ENCODE assay signal across 23 mouse cellular contexts in genomic region chr2:54033277-54033676, GRCm38 (mm10). TPM values are rescaled to one million over a fixed set of nuclear protein-coding genes. Genes with fewer than 3 reads are reported as not detected.
DNase-seq lines count a peak whose midpoint lies in the region; ATAC-seq lines count a peak whose summit lies in the region.
"Had no signal": no experiment of that assay in that cellular context is flagged by ENCODE, and none has a peak within 500 bp of the region (broad histone marks: within the 10 kb centered on the region; RNA-seq: fewer than 3 reads in every experiment).

No protein-coding gene starts in this region.

- H3K27ac ChIP-seq in heart, embryonic 11.5 days (ENCODE audit: low read depth, low read length): no peak overlapping the region
- no peak overlapping the region for H3K27ac ChIP-seq in forebrain, embryonic 14.5 days (ENCODE audit: low read depth, low read length)
- H3K27ac ChIP-seq: embryonic facial prominence, embryonic 10.5 days; forebrain, embryonic 10.5 days; forebrain, embryonic 15.5 days; heart, adult 2 months; hindbrain, embryonic 13.5 days; hindbrain, postnatal 0 days had no signal

- ATAC-seq in heart, embryonic 11.5 days (replicated peaks; ENCODE audit: insufficient number of reproducible peaks, low FRiP score, low TSS enrichment): no peak
- no peak for ATAC-seq in forebrain, embryonic 14.5 days
- ATAC-seq: forebrain, embryonic 15.5 days; hindbrain, postnatal 0 days had no signal

- H3K4me2 ChIP-seq in heart, embryonic 11.5 days: no peak overlapping the region
- H3K4me2 ChIP-seq in forebrain, embryonic 14.5 days (ENCODE audit: low read length): no peak overlapping the region
- H3K4me2 ChIP-seq: forebrain, embryonic 15.5 days; hindbrain, embryonic 13.5 days had no signal

- no peaks in the 10 kb centered on the region for H3K9me3 ChIP-seq in heart, embryonic 11.5 days (replicated peaks; ENCODE audit: control insufficient read depth, low read length)
- no peaks in the 10 kb centered on the region for H3K9me3 ChIP-seq in forebrain, embryonic 14.5 days (replicated peaks; ENCODE audit: control insufficient read depth, low read length)
- H3K9me3 ChIP-seq: embryonic facial prominence, embryonic 10.5 days; forebrain, embryonic 10.5 days; forebrain, embryonic 15.5 days; hindbrain, embryonic 13.5 days had no signal

- H3K9ac ChIP-seq in heart, embryonic 11.5 days (ENCODE audit: low read depth, low read length): no peak overlapping the region
- no peak overlapping the region for H3K9ac ChIP-seq in forebrain, embryonic 14.5 days (ENCODE audit: low read length)
- H3K9ac ChIP-seq: forebrain, embryonic 15.5 days; hindbrain, embryonic 13.5 days had no signal

- no peak overlapping the region for H3K4me3 ChIP-seq in heart, embryonic 11.5 days (ENCODE audit: low read depth, low read length)
- no peak overlapping the region for H3K4me3 ChIP-seq in forebrain, embryonic 14.5 days (ENCODE audit: low read depth, low read length)
- H3K4me3 ChIP-seq: embryonic facial prominence, embryonic 10.5 days; forebrain, embryonic 10.5 days; forebrain, embryonic 15.5 days; heart, adult 2 months; hindbrain, embryonic 13.5 days had no signal

- no peaks in the 10 kb centered on the region for H3K27me3 ChIP-seq in heart, embryonic 11.5 days (ENCODE audit: control insufficient read depth, insufficient read depth, low read length)
- H3K27me3 ChIP-seq in forebrain, embryonic 14.5 days (replicated peaks; ENCODE audit: control insufficient read depth, insufficient read depth, low read length): no peaks in the 10 kb centered on the region
- H3K27me3 ChIP-seq: CH12.LX; forebrain, embryonic 15.5 days; hindbrain, embryonic 13.5 days had no signal

- no peaks in the 10 kb centered on the region for H3K4me1 ChIP-seq in heart, embryonic 11.5 days (ENCODE audit: control insufficient read depth, insufficient read depth, low read length)
- H3K4me1 ChIP-seq in forebrain, embryonic 14.5 days (ENCODE audit: control insufficient read depth, insufficient read depth, low read length): no peaks in the 10 kb centered on the region
- H3K4me1 ChIP-seq: embryonic facial prominence, embryonic 10.5 days; forebrain, embryonic 10.5 days; forebrain, embryonic 15.5 days; hindbrain, embryonic 13.5 days had no signal

- 75% methylated on average over 4 of the region's 4 CpGs for WGBS in heart, embryonic 11.5 days (ENCODE audit: insufficient replicate concordance)
- 93% methylated on average over 4 of the region's 4 CpGs for WGBS in forebrain, embryonic 14.5 days

- peak; percentile 30 for DNase-seq in gastrocnemius, adult 18-20 months (ENCODE audit: low spot score)
- no peak for DNase-seq in gastrocnemius, postnatal 4 days (ENCODE audit: low spot score in 2 of 2)
- peak; percentile 19 to 27 for DNase-seq in heart, adult 18-20 months
- DNase-seq in right cerebral cortex, adult 18-20 months: peak; percentile 3
- DNase-seq in right cerebral cortex, postnatal 14 days: no peak
- peak; percentile 3 for DNase-seq in NIH3T3 (ENCODE audit: low read depth)
- DNase-seq in forebrain, embryonic 14.5 days (ENCODE audit: low spot score): no peak
- DNase-seq: adrenal gland, adult 2 months; adrenal gland, postnatal 25 days; cerebellum, adult 2 months; cerebellum, postnatal 10 days; kidney, adult 11 months; kidney, adult 9 months had no signal

- no peaks in the 10 kb centered on the region for H3K36me3 ChIP-seq in heart, embryonic 11.5 days (ENCODE audit: control insufficient read depth, insufficient read depth, low read length)
- no peaks in the 10 kb centered on the region for H3K36me3 ChIP-seq in forebrain, embryonic 14.5 days (ENCODE audit: control insufficient read depth, insufficient read depth, low read length)
- H3K36me3 ChIP-seq: embryonic facial prominence, embryonic 10.5 days; forebrain, embryonic 10.5 days; forebrain, embryonic 15.5 days; hindbrain, embryonic 13.5 days had no signal

RNA-seq across cellular contexts. Expression of gene Rprm, which starts 52.1 kb away (rescaled TPM):
- under 1 TPM in 1 of 2 experiments, not detected in 1; 0.19 TPM for total RNA-seq in gastrocnemius, adult 18-20 months (2021)
- 1 to 10 TPM; 3.7 to 4.4 TPM for total RNA-seq in gastrocnemius, postnatal 4 days (2021)
- total RNA-seq in heart, adult 18-20 months (2021): under 1 TPM in 1 of 2 experiments, not detected in 1; 0.42 TPM
- 1.1 and 2.0 TPM in 2 replicates for polyA plus RNA-seq in heart, embryonic 11.5 days (2014; fragmentation: Nextera tagmentation; extraction: Ambion mirVana)
- polyA plus RNA-seq in forebrain, embryonic 14.5 days (2014; fragmentation: Nextera tagmentation; extraction: Ambion mirVana): 81.9 and 87.7 TPM in 2 replicates
- total RNA-seq: CH12.LX; gastrocnemius, adult 8-10 months; hematopoietic stem cell, adult 5-6 weeks had no signal

Comparison
In these comparisons a context has a peak if more than half of its experiments do, and no peak if none do; other contexts are left out.
1. DNase-seq: peak in gastrocnemius, adult 18-20 months (single experiment), heart, adult 18-20 months (2 of 2), right cerebral cortex, adult 18-20 months (single experiment) and NIH3T3 (single experiment); none in gastrocnemius, postnatal 4 days (0 of 2), right cerebral cortex, postnatal 14 days (single experiment) and forebrain, embryonic 14.5 days (single experiment).